Mouse (Mus musculus): ENCODE measurements around the gene Efhd2. TPM values are rescaled to one million over a fixed set of nuclear protein-coding genes. Genes with fewer than 3 reads are reported as not detected.

Gene Efhd2
- polyA plus RNA-seq, 1 experiment from 2014 or later, result 81.6 TPM

- DNase-seq (ENCODE audit: low spot score) (no peak), ATAC-seq (no peak)
- H3K4me1 ChIP-seq (ENCODE audit: insufficient read depth, low read depth, low read length), result peaks cover 17% of the 10 kb centered on the region; the same call in 1 of the 2 replicates
- H3K9ac ChIP-seq (replicated peaks; ENCODE audit: low read depth), result no peak overlapping the region
- H3K4me2 ChIP-seq (replicated peaks; ENCODE audit: low read depth, low read length), result no peak overlapping the region
- TF ChIP-seq CTCF (IDR thresholded peaks at IDR 0.05), result no peak
- TF ChIP-seq EP300 (IDR thresholded peaks at IDR 0.05), result no peak
- no peaks in the 10 kb centered on the region for H3K9me3 ChIP-seq (ENCODE audit: low read length)
- H3K4me3 ChIP-seq (ENCODE audit: low read depth, low read length), result no peak overlapping the region
- no peaks in the 10 kb centered on the region for H3K36me3 ChIP-seq (ENCODE audit: insufficient read depth, low read length)
- no peak overlapping the region for H3K27ac ChIP-seq (ENCODE audit: low read length)
- no peaks in the 10 kb centered on the region for H3K27me3 ChIP-seq (replicated peaks; ENCODE audit: insufficient read depth, low read length)
- WGBS, result 85% methylated on average over 5 of the region's 5 CpGs
Observed at GRCm38 (mm10) chr4:141865006-141865405, 9.7 kb downstream of the Efhd2 start.

DNA sequence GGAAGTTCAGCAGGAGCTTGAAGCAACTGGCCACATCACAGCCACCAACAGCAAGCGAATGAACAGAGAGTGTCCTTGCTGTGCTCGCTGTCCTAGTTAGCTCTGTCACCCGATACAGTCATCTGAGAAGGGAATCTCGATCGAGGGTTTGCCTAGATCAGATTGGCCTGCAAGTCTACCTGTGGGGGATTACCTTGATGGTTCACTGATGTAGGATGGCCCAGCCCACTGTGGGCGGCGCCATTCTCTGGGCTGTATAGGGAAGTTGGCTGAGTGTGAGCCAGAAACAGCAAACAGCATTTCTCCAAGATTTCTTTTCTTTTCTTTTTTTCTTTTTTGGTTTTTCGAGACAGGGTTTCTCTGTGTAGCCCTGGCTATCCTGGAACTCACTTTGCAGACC lies 10.2 kb downstream of the Efhd2 start:
- Histone ChIP-seq H3K27me3 (replicated peaks; ENCODE audit: insufficient read depth, low read length) (no peaks in the 10 kb centered on the region), H3K4me1 (ENCODE audit: insufficient read depth, low read depth, low read length) (peaks cover 12% of the 10 kb centered on the region; the same call in 1 of the 2 replicates), H3K4me2 (replicated peaks; ENCODE audit: low read depth, low read length) (no peak overlapping the region), H3K9ac (replicated peaks; ENCODE audit: low read depth) (no peak overlapping the region), H3K9me3 (ENCODE audit: low read length) (no peaks in the 10 kb centered on the region), H3K4me3 (ENCODE audit: low read depth, low read length) (no peak overlapping the region), H3K27ac (ENCODE audit: low read length) (no peak overlapping the region), H3K36me3 (ENCODE audit: insufficient read depth, low read length) (no peaks in the 10 kb centered on the region)
- no peak for ATAC-seq
- TF ChIP-seq EP300 (IDR thresholded peaks at IDR 0.05), result no peak
- no peak for TF ChIP-seq CTCF (IDR thresholded peaks at IDR 0.05)
- 95% methylated on average over 8 of the region's 8 CpGs for WGBS
- DNase-seq (ENCODE audit: low spot score), result no peak

DNA sequence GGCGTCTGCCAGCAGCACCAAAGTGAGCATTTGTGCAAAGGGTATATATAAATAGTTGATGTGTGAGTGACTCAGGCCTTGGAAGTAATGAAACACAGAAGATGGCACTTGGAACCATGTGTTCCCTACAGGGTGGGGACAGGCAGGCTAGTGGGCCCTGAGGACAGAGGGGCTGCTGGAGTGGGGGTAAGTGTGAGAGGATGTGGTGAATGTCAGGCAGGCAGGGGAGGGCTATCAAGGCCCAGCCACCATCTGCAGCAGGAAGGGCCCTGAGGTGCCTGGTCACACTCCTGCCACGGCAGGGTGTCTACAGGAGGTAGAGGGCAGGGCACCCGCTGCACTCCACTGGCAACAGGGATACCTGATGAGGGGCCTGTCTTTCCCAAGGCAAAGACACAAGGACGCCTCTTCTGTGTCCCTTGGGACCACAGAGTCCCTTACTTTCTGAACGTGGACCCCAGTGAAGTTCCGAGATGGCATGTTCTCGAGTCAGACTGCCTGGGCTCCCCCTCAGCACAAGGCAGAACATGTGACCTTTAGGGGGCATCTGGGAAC lies 10.9 kb downstream of the Efhd2 start:
- H3K27ac ChIP-seq (ENCODE audit: low read length), result no peak overlapping the region
- no peaks in the 10 kb centered on the region for H3K27me3 ChIP-seq (replicated peaks; ENCODE audit: insufficient read depth, low read length)
- no peaks in the 10 kb centered on the region for H3K9me3 ChIP-seq (ENCODE audit: low read length)
- ATAC-seq, result no peak
- no peak overlapping the region for H3K4me3 ChIP-seq (ENCODE audit: low read depth, low read length)
- peaks cover 10% of the 10 kb centered on the region; the same call in 1 of the 2 replicates for H3K4me1 ChIP-seq (ENCODE audit: insufficient read depth, low read depth, low read length)
- no peak overlapping the region for H3K9ac ChIP-seq (replicated peaks; ENCODE audit: low read depth)
- no peak for TF ChIP-seq EP300 (IDR thresholded peaks at IDR 0.05)
- TF ChIP-seq CTCF (IDR thresholded peaks at IDR 0.05), result no peak
- no peaks in the 10 kb centered on the region for H3K36me3 ChIP-seq (ENCODE audit: insufficient read depth, low read length)
- H3K4me2 ChIP-seq (replicated peaks; ENCODE audit: low read depth, low read length), result no peak overlapping the region
- 87% methylated on average over 7 of the region's 7 CpGs for WGBS
- no peak for DNase-seq (ENCODE audit: low spot score)

- no peak overlapping the region for H3K27ac ChIP-seq (ENCODE audit: low read length)
- ATAC-seq, result peak; percentile 55
- no peaks in the 10 kb centered on the region for H3K27me3 ChIP-seq (replicated peaks; ENCODE audit: insufficient read depth, low read length)
- H3K36me3 ChIP-seq (ENCODE audit: insufficient read depth, low read length), result no peaks in the 10 kb centered on the region
- peaks cover 10% of the 10 kb centered on the region; the same call in 1 of the 2 replicates for H3K4me1 ChIP-seq (ENCODE audit: insufficient read depth, low read depth, low read length)
- no peak overlapping the region for H3K9ac ChIP-seq (replicated peaks; ENCODE audit: low read depth)
- WGBS, result 75% methylated on average over 5 of the region's 5 CpGs
- TF ChIP-seq CTCF (IDR thresholded peaks at IDR 0.05) (no peak), EP300 (IDR thresholded peaks at IDR 0.05) (0 out of 2 replicates have a peak, but pooled peaks have one; percentile 24)
- no peak overlapping the region for H3K4me3 ChIP-seq (ENCODE audit: low read depth, low read length)
- no peaks in the 10 kb centered on the region for H3K9me3 ChIP-seq (ENCODE audit: low read length)
- H3K4me2 ChIP-seq (replicated peaks; ENCODE audit: low read depth, low read length), result no peak overlapping the region
- no peak for DNase-seq (ENCODE audit: low spot score)
Observed at GRCm38 (mm10) chr4:141862867-141863266, 11.9 kb downstream of the Efhd2 start.

DNA sequence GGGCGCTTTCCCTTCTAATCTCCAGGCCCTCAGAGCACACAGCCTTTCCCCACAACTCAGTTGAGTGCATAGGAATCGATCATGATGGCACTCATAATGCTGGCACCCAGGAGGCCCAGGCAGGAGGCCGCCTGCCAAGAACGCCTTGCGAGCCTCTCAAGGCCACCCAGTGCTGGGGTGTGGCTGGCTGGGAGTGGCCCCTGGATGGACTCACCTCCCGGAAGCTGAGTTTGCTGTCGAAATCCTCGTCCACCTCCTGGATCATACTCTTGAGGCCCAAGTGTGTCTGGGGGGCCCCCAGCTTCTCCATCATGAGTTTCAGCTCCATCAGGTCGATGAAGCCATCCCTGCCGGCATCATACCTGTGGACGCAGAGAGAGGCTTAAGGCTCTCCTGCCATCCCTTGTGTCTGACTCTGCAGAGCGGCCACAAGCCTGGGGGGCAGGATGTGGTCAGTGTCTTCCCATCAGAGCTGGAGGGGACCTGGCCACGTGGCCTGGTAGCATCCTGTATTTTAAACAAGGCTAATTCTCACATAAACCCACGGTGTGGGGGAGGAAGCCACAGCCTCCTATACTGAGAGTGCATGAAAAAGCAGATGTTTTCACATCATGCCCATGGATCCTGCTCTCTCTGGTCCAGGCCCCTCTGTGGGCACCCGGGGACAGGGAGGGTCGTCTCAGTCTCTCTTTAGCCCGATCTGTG lies 13.0 kb downstream of the Efhd2 start:
- H3K4me2 ChIP-seq (replicated peaks; ENCODE audit: low read depth, low read length), result no peak overlapping the region
- peak; percentile 58 for DNase-seq (ENCODE audit: low spot score)

GRCm38 (mm10) chr4:141860246-141860841 lies 14.4 kb downstream of the Efhd2 start:
- Histone ChIP-seq H3K4me1 (ENCODE audit: insufficient read depth, low read depth, low read length) (0 out of 2 replicates have a peak, but pooled peaks cover 2% of the 10 kb centered on the region), H3K36me3 (ENCODE audit: insufficient read depth, low read length) (no peaks in the 10 kb centered on the region), H3K27me3 (replicated peaks; ENCODE audit: insufficient read depth, low read length) (no peaks in the 10 kb centered on the region), H3K27ac (ENCODE audit: low read length) (no peak overlapping the region), H3K9ac (replicated peaks; ENCODE audit: low read depth) (no peak overlapping the region), H3K4me3 (ENCODE audit: low read depth, low read length) (no peak overlapping the region), H3K4me2 (replicated peaks; ENCODE audit: low read depth, low read length) (no peak overlapping the region), H3K9me3 (ENCODE audit: low read length) (no peaks in the 10 kb centered on the region)
- TF ChIP-seq CTCF (IDR thresholded peaks at IDR 0.05) (no peak), EP300 (IDR thresholded peaks at IDR 0.05) (no peak)
- ATAC-seq (no peak), DNase-seq (ENCODE audit: low spot score) (no peak)
- 66% methylated on average over 18 of the region's 19 CpGs for WGBS

More for the DNA sequence above, 13.0 kb downstream of the Efhd2 start:
- Histone ChIP-seq H3K9me3 (ENCODE audit: low read length) (no peaks in the 10 kb centered on the region), H3K27ac (ENCODE audit: low read length) (no peak overlapping the region; the same call in 1 of the 2 replicates), H3K27me3 (replicated peaks; ENCODE audit: insufficient read depth, low read length) (no peaks in the 10 kb centered on the region), H3K4me1 (ENCODE audit: insufficient read depth, low read depth, low read length) (peaks cover 3% of the 10 kb centered on the region; the same call in 1 of the 2 replicates), H3K4me3 (ENCODE audit: low read depth, low read length) (no peak overlapping the region), H3K9ac (replicated peaks; ENCODE audit: low read depth) (no peak overlapping the region), H3K36me3 (ENCODE audit: insufficient read depth, low read length) (no peaks in the 10 kb centered on the region)
- WGBS, result 67% methylated on average over 17 of the region's 17 CpGs
- peak; percentile 51 for ATAC-seq
- no peak for TF ChIP-seq CTCF (IDR thresholded peaks at IDR 0.05)
- peak; percentile 24; the same call in 1 of the 2 replicates for TF ChIP-seq EP300 (IDR thresholded peaks at IDR 0.05)

Measured in lung, postnatal 0 days (tissue).